Mouse (Mus musculus) hindbrain, embryonic 13.5 days (tissue): ENCODE results near the gene Zfp2. TPM values are rescaled to one million over a fixed set of nuclear protein-coding genes. Genes with fewer than 3 reads are reported as not detected.

ENCODE experiments used
- ATAC-seq: fragments of 200-750 bp; cut with Nextera tagmentation; 2 replicates; pipeline ENCODE4 v1.8.0; 2017; ENCODE audit warnings: moderate TSS enrichment; ENCODE audit not compliant: low FRiP score
- H3K27ac ChIP-seq: fragments of 300-500 bp; sonication (generic); 2 replicates; pipeline ENCODE4 v1.5.1; 2015; ENCODE audit warnings: inconsistent platforms, mild to moderate bottlenecking, moderate library complexity
- H3K27me3 ChIP-seq: fragments of 300-500 bp; sonication (generic); 2 replicates; pipeline ENCODE4 v1.6.1; 2015; ENCODE audit warnings: mild to moderate bottlenecking, inconsistent platforms
- H3K36me3 ChIP-seq: fragments of 300-500 bp; sonication (generic); 2 replicates; pipeline ENCODE4 v1.6.1; 2015; ENCODE audit warnings: mild to moderate bottlenecking, inconsistent platforms
- H3K4me1 ChIP-seq: fragments of 300-500 bp; sonication (generic); replicated peaks from 2 replicates; pipeline ENCODE4 v1.6.1; 2015; ENCODE audit warnings: inconsistent platforms
- H3K4me2 ChIP-seq: fragments of 300-500 bp; sonication (generic); 2 replicates; pipeline ENCODE4 v1.6.1; 2015; ENCODE audit warnings: inconsistent platforms, mild to moderate bottlenecking, moderate library complexity
- H3K4me3 ChIP-seq: fragments of 300-500 bp; sonication (generic); 2 replicates; pipeline ENCODE4 v1.5.1; 2015; ENCODE audit warnings: mild to moderate bottlenecking, inconsistent platforms
- H3K9ac ChIP-seq: fragments of 300-500 bp; sonication (generic); 2 replicates; pipeline ENCODE4 v1.6.1; 2015; ENCODE audit warnings: mild to moderate bottlenecking, inconsistent platforms
- H3K9me3 ChIP-seq: fragments of 300-500 bp; sonication (generic); 2 replicates; pipeline ENCODE4 v1.6.1; 2016; ENCODE audit warnings: inconsistent platforms
- WGBS: fragments of 180-500 bp; shearing (Covaris S2); methylation state at CpG from one replicate; pipeline ENCODE4 v1.1.7; 2015; 5-methylcytosine and 5-hydroxymethylcytosine counted together
- polyA plus RNA-seq: library from polyadenylated mRNA; unstranded; fragments of >200 nt; fragmentation: Nextera tagmentation; extraction: Ambion mirVana; gene quantifications from 2 replicates; pipeline ENCODE4 v1.2.1, GENCODE M21; 2015

The Zfp2 gene
- polyA plus RNA-seq, 1 experiment from 2014 or later: 46.2 TPM

DNA sequence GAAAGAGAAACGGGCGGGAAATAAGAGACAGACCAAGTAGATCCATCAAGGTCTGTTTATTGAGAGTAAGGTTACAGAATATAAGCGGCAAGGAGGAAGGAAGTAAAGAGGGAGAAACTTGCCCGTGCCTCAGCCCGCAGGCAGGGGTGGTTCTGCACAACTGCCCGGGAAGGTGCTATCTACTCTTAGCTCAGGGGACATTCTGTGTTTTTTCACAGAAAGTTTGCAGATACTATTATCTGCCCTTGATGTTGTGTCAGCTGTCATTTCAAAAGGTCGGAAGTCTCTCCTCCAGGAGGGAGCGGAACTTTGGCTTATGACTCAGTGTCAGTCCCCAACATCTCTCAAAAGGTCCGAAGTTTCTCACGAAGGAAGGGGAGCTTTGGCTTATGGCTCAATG lies 66.7 kb downstream of the Zfp2 start:
- ATAC-seq: no peak
- Histone ChIP-seq H3K4me2 (no peak overlapping the region), H3K4me1 (peaks cover 24% of the 10 kb centered on the region), H3K27ac (no peak overlapping the region), H3K27me3 (peaks cover 77% of the 10 kb centered on the region), H3K36me3 (no peaks in the 10 kb centered on the region), H3K4me3 (no peak overlapping the region), H3K9ac (no peak overlapping the region), H3K9me3 (peaks cover 7% of the 10 kb centered on the region; the same call in 1 of the 2 replicates)
- 9% methylated on average over 10 of the region's 10 CpGs for WGBS

Other genes starting within 250 kb of the Zfp2 start
- 53.1 and 55.6 TPM in 2 replicates for gene Zfp354c, start 88.4 kb downstream of the Zfp2 start, polyA plus RNA-seq
- 0.86 and 1.5 TPM in 2 replicates for gene Zfp879, start 74.6 kb downstream of the Zfp2 start, polyA plus RNA-seq
- not detected in 2 replicates for gene Grm6, start 65.5 kb downstream of the Zfp2 start, polyA plus RNA-seq
- gene Zfp454, start 28.5 kb downstream of the Zfp2 start, polyA plus RNA-seq: 13.2 and 13.3 TPM in 2 replicates
- gene Zfp354b, start 15.5 kb upstream of the Zfp2 start, polyA plus RNA-seq: 3.4 and 4.3 TPM in 2 replicates
- not detected in 2 replicates for gene 4933414I15Rik, start 27.6 kb upstream of the Zfp2 start, polyA plus RNA-seq
- not detected in 2 replicates for gene Prop1, start 37.6 kb upstream of the Zfp2 start, polyA plus RNA-seq
- gene Olfr1378, start 50.4 kb upstream of the Zfp2 start, polyA plus RNA-seq: not detected in 2 replicates
- not detected in 2 replicates for gene Olfr1377, start 65.8 kb upstream of the Zfp2 start, polyA plus RNA-seq
- not detected in 2 replicates for gene Olfr51, start 87.4 kb upstream of the Zfp2 start, polyA plus RNA-seq
- not detected in 2 replicates for gene Olfr54, start 98.1 kb upstream of the Zfp2 start, polyA plus RNA-seq
- gene Olfr1375, start 131.9 kb upstream of the Zfp2 start, polyA plus RNA-seq: not detected in 2 replicates
- 11.2 and 13.0 TPM in 2 replicates for gene Zfp354a, start 143.1 kb upstream of the Zfp2 start, polyA plus RNA-seq